Mouse (Mus musculus) mammary gland, adult 2 months (tissue): ENCODE measurements around the gene Bad. TPM values are rescaled to one million over a fixed set of nuclear protein-coding genes. Genes with fewer than 3 reads are reported as not detected.

Experiments
- polyA plus RNA-seq: library from polyadenylated mRNA; depleted of rRNA; stranded (reverse); fragments of >200 nt; gene quantifications from 2 replicates; pipeline ENCODE4 v1.2.3, GENCODE M21; 2012; ENCODE audit warnings: low replicate concordance; rRNA removed

Gene Bad
- polyA plus RNA-seq, 1 experiment: 43.2 TPM

Other genes with a start within 250 kb of the Bad start
- gene Rps6ka4, start 101.2 kb upstream of the Bad start, polyA plus RNA-seq: 29.2 and 54.2 TPM in 2 replicates
- gene Ccdc88b, start 83.7 kb upstream of the Bad start, polyA plus RNA-seq: 18.4 and 61.9 TPM in 2 replicates
- 96.6 and 166 TPM in 2 replicates for gene Trmt112, start 32.2 kb upstream of the Bad start, polyA plus RNA-seq
- 110 and 125 TPM in 2 replicates for gene Prdx5, start 31.8 kb upstream of the Bad start, polyA plus RNA-seq
- gene Esrra, start 20.0 kb upstream of the Bad start, polyA plus RNA-seq: 79.8 and 98.9 TPM in 2 replicates
- gene Catsperz, start 16.5 kb upstream of the Bad start, polyA plus RNA-seq: 0.30 and 0.69 TPM in 2 replicates
- gene Kcnk4, start 7.3 kb upstream of the Bad start, polyA plus RNA-seq: 0.11 and 0.17 TPM in 2 replicates
- 97.2 and 124 TPM in 2 replicates for gene Gpr137, start 619 bp downstream of the Bad start, polyA plus RNA-seq
- 86.1 and 130 TPM in 2 replicates for gene Ppp1r14b, start 33.1 kb downstream of the Bad start, polyA plus RNA-seq
- 73.1 and 79.6 TPM in 2 replicates for gene Plcb3, start 34.6 kb downstream of the Bad start, polyA plus RNA-seq
- 20.6 and 22.2 TPM in 2 replicates for gene Fkbp2, start 38.6 kb downstream of the Bad start, polyA plus RNA-seq
- gene Vegfb, start 45.8 kb downstream of the Bad start, polyA plus RNA-seq: 95.9 and 128 TPM in 2 replicates
- gene Dnajc4, start 50.7 kb downstream of the Bad start, polyA plus RNA-seq: 55.4 and 59.2 TPM in 2 replicates
- gene Nudt22, start 54.3 kb downstream of the Bad start, polyA plus RNA-seq: 39.2 and 39.4 TPM in 2 replicates
- 16.4 and 21.2 TPM in 2 replicates for gene Trpt1, start 54.3 kb downstream of the Bad start, polyA plus RNA-seq
- gene Fermt3, start 77.6 kb downstream of the Bad start, polyA plus RNA-seq: 50.9 and 104 TPM in 2 replicates
- gene Stip1, start 98.1 kb downstream of the Bad start, polyA plus RNA-seq: 30.7 and 38.6 TPM in 2 replicates
- gene Macrod1, start 114.9 kb downstream of the Bad start, polyA plus RNA-seq: 83.4 and 120 TPM in 2 replicates
- 0.16 and 0.17 TPM in 2 replicates for gene Flrt1, start 163.9 kb downstream of the Bad start, polyA plus RNA-seq